Mouse (Mus musculus) left cerebral cortex, adult 9 months (tissue): Measurements from ENCODE around the gene Foxp1.

Source experiments
- DNase-seq, 2 experiments: peaks; one replicate each; pipeline ENCODE4 v3.0.0; 2022; ENCODE audit warnings: low spot score in 2 of 2

The Foxp1 gene

DNA sequence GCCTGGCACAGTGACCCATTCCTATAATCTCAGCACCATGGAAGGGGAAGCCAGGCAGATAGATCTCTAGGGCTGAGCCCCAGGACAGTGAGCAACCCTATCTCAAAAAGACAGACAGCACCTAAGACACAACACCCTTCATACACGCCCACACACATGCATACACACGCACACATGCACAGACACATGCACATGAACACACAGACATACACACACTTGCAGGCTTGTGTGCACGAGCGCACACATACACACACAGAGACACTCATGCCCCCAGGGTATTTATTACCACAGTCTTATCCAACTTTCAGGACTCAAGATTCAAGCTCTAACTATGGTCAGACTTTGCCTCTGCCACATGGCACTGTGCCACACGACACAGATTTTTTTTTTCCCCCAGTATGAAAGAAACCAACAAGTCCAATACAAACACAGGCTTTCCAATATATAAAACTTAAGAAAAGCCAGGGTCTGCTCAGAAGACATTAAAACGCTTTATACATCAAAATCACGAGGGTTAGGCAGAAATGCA, 38.3 kb downstream of the Foxp1 start:
- no peak for DNase-seq

DNA sequence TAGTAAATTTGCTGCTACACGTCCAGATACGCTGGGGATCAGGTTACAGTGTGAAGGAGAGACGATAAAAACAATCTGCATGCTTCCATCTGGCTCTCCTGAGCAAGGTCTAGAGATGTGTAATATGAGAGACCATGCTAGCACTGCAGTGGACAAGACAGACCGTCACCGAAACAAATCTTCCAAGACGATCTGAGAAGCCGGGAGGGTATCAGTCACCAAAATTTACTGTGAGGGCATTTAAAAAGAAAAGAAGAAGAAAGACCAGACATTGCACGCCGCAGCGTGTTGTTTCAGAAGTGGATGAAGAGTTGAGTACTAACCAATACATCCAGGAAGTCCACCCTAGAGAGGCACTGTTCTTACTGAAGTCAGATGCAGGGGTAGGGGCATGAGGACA, 39.0 kb downstream of the Foxp1 start:
- no peak for DNase-seq

DNA sequence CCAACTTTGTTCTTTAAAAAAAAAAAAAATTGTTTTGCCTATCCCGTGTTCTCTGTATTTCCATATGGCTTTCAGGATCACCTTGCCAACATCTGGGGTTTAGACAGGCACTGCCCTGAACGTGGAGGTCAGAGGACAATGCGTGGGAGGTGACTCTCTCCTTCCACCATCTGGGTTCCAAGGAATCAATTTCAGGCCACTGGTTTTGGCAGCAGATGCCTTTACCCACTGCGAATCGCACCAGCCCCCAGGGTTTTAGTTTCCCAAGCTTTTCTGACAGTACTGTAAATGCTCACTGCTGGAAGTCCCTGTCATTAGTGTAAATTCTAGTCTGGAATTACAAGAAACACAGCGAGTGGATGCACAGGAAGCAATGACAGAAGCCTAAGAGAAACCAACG, 41.0 kb downstream of the Foxp1 start:
- DNase-seq = no peak

DNA sequence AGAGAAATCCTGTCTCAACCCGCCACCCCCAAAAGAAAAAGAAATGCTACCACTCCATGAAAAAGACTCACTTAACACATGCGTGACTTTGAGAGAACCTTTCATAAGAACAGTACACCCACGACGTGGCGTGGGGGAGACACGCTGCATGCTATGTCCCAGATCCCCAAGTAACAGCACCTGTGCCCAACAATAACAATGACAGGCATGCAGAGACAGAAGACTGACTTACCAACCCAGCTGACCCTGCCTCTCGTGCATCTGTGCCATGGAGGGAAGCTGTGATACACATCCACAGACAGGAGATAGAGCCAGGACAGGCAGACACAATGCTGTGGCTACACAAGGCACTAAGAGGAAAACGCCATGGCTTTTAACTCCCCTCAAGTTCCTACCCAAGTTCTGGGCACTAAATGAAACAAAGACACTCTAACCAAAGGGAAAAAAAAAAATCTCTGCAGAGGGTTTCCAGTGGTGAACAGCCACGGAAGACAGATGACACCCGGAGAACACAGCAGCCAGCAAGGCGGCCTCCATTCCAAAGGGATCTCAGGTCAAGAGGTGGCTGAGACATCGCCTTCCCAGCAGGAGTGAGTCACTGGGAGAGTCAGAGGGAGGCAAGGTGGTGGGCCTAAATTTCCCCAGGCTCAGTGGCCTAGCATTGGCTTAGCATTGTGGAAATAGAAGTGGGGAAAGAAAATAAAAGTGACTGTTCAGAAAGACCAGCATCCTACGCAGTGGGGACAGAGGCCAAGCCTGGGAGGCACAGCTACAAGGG, 43.5 kb downstream of the Foxp1 start:
- DNase-seq = no peak

DNA sequence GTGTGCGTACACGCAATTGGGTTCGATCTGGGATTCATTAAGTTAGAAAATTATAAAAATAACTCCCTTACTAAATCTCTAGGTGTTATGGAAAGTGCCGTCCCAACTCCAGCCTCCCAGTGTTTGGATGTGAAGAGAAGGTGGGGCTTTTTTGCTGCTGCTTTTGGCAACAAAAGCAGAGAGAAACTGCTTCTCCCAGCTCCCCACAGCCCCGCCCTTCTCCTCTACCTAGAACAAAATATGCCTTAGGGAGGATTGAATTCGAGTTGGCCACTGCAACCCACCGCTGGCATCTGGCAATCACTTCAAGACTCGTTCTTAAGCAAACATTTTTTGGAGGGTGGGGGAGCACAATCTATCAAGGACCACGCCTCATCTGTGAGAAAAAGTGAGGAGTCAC, 47.5 kb downstream of the Foxp1 start:
- no peak for DNase-seq

DNA sequence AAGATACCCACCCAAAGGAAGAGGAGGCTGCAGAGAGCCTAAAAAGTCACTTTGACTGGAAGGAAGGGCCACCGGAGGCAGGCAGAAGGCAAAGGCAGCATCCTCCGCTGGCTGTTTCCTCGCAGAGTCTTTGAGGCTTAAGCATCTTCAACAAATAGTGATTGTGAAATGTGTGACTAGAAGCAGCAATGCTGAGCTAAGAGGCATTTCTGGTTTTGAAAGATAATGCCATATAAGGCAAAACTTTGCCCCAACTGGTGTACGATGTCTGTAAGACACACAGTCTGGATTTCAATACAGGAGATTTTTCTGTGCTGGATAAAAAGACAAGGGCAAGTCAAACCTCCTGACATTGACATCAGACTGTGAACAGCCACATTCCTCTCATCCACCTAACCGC, 51.6 kb downstream of the Foxp1 start:
- no peak for DNase-seq

DNA sequence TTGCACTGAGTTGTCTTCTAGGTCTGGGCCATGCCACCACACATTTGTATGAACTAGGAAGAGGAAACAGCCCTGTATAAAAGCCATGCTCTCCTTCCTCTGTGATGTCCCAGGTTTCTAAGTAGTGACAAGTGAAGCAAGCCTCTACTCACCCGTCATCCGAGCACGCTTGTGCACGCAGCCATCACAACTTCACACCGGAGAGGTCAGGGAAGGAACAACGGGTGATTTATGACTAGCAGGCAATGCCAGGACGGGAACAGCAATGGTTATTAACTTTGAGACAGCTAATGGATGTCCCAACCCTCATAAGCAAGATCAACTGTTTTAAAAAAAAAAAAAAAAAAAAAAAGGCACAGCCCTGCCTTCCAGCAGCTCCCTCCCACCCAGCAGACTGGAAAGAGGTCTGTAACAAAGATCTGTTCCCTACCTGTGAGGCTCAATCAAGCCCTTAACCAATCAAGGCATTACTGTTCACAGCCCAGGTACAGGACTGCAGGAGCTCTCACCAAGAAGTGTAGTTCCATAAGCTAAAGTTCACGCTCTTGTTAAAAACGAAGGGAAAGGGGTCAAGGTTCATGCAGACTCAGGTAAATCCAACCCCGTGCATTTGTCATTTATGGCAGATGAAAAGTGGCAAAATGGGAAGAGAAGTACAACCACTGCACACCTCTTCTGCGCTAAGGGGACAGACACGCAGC, 53.2 kb downstream of the Foxp1 start:
- DNase-seq = no peak

DNA sequence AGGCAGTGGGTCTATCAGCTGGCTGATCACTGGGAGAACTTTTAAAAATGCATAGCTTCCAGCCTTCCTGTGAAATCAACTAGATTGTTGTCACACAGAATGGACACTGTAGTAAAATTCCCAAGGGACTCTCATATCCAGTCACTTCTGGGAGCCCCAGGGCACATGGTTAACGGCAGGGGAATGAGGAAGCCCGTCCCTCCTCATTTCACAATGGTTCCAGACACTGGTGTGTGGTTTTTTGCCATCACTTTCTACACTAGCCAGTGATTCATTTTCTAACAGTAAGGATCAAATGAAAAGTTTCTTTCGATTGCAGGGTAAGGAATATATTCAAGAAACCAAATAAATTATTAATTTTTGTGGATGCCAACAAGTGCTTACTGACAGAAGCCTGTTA, 54.7 kb downstream of the Foxp1 start:
- no peak for DNase-seq

DNA sequence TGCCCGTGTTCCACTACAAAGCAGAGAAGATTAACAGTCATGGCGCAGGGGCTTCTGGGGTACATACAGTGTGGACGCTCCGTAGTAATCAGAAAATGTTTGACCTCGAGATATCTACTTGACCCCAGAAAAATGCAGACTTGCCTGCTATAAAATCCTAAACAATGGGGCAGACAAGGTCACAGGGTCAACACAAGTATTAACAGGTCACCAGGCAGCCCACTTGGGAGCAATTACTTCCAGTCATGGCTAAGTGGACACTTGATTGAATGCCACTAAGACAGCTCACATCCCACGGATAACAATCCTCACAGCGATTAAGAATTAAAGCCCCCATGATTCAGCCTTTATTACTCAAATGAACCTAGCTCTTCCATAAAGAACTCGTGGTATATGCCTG, 55.4 kb downstream of the Foxp1 start:
- DNase-seq = no peak

DNA sequence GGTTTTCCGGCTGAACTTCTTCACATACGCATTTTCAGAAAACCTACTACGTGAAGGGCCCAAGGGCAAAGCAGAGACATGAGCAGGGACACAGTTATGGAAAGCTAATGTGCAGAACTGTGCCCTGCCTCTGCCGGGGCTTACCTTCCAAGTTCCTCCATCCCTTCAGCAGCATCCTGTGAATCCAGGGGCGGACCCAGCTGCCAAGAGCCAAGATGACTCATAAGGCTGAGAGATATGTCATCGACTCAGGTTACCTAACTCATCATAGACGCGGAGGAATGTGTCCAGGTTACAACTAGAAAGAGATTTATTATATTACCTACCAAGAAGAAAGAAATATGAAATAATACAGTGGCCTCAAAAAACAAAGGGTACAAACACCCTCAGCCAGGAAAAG, 56.2 kb downstream of the Foxp1 start:
- DNase-seq = peak in 1 of 2 experiments; percentile 31

DNA sequence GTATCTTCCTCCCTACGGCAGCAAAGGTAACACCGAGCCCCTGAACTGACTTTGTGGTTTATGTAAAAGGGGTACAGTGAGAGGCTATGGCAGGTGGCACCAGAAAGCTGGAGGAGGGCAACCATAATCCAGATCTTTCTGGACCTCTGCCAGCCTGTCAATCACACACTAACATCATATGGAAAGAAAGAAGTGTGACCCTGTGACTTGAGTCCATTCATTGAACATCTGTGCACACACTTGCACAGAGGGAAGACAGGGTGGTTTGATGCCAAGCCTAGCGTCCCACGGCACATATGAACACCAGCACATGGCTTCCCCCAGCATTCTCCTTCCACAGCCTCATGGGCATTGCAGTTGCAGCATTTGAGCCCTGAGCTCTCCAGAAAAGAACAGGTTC, 58.1 kb downstream of the Foxp1 start:
- DNase-seq = no peak

DNA sequence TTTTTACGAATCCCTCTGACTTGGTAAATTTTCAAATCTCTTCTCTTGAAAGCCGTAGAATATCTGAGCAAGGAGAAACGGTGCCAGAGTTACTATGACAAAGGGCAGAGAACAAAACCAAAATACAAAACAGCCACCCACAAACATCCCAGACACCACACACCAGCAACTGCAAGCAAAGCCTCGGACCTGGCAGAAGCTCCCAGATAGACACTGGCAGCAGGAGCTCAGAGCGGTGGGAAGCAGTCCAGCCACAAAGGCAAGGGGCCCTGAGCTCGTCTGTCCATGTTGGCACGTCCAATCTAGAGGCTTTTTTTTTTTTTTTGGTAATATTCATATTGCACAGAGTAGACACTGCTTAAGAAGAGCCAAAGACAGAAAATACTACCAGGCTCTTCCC, 58.6 kb downstream of the Foxp1 start:
- no peak for DNase-seq

DNA sequence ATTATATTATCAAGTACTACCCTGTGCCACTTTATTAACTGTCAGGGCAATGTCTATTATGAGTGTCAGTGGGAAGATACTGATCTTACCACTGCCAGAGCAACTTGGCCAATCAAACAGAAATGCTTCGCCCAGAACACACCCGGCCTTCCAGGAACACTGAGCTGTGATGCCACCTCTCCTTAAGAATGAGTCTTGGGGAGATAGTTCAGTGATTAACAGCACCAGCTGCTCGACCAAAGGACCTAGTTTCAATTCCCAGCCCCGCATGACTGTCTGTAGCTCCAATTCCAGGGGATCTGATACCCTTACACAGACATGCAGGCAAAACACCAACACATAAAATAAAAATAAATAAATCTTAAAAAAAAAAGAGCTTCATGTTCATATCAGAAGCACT, 63.7 kb downstream of the Foxp1 start:
- DNase-seq = no peak

DNA sequence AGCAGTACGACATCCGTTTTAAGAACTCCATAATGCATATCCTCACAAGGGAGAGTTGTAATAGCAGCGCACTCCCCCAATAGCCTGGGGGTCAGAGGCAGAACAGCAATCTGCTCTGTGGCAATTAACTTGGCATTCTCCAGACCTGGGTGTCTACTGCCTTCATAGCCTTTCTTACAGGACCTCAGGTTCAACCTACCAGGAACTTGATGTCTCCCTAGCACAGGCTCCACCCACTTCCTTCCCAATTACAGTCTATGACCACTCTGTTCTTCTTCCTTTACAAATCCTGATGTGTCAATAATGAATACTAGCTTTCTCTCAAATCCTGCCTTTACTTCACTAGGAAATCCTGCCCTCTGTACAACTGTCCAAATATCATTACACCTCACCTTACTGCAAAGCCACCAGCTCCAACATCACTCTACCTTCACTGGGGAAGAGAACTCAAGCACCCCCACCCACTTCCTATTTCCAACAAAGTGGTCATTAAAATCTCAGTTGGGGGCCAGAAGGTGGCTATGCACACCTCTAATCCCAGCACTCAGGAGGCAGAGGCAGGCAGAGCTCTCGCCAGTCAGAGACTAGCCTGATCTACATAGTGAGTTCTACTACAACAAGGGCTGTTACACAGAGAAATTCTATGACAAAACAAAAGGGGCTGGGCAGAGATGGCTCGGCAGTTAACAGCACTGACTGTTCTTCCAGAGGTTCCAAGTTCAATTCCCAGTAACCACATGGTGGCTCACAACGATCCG, 68.6 kb downstream of the Foxp1 start:
- no peak for DNase-seq

DNA sequence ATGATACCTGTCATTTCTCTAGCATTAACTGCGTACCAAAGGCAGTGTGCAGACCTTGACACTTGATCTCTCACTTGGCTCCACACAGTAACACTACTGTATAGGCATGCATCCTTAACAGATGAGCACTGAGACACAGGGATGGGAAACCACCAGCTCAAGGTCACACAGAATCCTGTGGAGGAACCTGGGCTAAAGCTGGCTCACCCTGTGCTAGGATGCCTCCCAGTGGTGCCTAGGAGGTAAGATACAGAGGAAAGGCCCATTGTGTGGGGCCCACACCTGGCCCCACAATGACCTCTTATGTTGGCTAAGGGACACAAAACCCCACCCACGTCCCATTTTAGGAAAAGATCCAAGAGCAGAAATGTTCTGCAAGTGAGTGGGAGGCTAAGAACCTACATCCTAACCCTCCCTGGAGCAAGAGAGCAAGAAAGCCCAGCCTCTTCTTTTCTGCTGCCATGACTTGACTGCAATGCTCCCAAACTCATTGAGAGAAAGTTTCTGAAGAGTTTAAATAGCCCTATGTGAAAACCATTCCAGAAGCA, 69.8 kb downstream of the Foxp1 start:
- DNase-seq = no peak

DNA sequence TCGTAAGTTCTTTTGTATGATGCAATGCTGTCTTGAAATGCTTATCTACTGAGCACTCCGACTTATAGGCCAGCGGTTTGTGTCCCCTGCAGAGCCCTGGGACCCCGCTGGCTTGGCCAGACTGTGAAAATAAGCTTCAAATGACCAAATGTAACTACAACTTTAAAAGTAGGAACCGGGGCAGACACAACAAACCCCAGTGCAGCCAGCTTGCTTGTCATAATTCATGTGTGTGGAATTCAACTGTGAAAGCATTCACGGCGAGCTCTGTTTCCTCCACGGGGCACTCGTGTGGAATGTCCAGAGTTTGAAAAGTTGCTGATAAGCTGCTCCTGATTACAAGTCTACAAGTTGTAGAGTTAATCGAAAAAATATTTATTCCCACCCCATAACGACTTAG, 71.0 kb downstream of the Foxp1 start:
- DNase-seq = no peak

DNA sequence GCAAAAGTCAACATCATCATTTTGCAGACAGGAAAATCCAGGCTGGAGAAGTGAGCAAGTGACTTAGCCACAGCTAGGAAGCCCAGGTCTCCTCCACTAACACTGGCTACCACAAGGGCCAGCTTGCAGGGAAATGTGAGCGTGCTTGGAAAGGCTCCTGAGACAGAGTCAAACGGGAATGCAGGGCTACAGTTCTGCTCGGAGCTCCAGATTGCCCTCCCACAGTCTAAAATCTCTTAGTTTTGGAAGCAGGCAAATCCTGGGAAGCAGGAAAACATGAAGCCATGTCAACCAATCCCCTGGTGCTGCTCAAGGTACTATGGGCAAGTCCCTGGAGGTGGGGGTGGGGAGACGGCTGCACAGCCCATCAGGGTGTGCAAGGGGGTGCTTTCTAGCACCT, 75.1 kb downstream of the Foxp1 start:
- no peak for DNase-seq

DNA sequence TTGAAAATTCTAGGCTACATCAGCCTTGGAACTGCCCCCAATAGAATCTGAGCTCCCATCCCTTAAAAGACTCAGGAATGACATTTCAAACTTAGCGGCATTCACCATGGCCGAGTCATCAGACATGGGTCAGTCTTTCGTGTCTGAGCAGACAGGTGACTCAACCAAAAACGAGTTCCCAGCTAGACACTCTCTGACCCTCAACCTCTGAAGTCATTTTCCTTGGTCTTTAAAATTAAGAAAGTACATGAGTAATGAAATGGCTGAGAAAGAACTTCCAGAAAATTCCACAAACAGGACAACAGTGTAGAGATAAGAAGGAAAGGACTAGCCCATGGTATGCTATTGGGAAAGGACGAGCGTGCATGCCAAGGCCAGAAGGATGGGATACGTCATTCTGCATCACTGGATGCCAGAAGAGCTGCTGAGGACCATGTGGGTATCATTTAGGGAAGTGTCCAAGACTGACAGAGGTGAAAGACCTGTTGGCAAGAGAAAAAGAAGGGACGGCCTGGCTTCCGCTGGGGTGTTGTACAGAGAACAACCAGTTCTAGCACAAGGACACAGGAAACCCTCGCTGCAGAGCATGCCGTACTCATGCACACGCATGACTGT, 75.6 kb downstream of the Foxp1 start:
- DNase-seq = no peak

DNA sequence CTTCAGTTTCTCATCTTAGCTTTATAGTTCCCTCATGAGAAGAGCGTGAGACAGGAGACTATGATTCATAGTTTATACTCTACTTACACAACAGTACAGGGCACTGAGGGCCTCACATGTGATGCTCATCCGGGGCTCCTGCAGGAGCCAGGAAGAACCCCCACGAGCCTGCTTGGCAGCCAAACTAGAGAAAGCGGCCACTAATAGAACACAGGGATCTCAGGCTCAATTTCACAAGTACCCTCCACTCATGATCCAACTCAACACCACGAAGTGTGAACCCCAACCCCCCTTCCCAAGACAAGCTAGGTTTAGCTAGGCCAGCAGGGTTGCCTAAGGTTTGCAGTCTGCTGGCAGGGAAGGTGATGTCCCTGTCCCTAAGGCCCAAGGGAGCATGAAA, 79.1 kb downstream of the Foxp1 start:
- no peak for DNase-seq

DNA sequence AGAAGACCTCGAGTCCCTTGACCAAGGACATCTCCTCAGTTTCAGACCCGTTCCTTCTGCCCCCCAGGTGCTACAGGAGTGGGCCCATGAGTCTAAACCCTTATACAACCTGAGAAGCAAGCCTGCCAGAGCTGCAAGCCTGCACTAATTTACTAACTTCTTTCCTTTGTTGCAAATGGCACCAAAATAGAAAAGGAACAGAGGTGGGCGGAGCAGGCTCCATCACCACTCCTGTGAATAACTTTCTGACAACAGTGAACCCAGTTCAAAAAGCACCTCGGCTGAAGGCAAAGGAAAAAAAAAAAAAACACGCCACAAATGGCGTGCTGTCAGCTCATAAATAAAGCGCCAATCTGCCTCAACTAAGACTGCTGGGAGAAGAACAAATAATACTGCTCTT, 81.4 kb downstream of the Foxp1 start:
- DNase-seq = peak; percentile 58 to 59

DNA sequence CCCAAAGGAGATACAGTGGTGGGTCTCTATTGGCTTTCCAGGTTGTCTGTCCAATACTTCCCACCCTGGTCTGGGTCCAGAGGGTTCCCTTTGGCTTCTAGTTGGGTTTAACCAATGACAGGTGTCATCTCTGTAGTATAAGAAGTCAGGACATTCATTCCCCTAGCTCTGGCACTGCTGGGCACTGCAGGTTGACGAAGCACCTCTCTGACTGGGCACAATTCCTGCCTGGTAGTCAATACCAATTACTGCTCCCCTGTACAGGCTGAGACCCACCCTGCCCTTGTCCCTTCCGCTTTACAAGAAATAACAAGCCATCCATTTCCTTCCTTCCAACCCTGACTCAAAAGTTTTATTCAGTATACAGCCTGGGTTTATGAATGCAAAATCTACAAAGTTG, 81.9 kb downstream of the Foxp1 start:
- DNase-seq = no peak

DNA sequence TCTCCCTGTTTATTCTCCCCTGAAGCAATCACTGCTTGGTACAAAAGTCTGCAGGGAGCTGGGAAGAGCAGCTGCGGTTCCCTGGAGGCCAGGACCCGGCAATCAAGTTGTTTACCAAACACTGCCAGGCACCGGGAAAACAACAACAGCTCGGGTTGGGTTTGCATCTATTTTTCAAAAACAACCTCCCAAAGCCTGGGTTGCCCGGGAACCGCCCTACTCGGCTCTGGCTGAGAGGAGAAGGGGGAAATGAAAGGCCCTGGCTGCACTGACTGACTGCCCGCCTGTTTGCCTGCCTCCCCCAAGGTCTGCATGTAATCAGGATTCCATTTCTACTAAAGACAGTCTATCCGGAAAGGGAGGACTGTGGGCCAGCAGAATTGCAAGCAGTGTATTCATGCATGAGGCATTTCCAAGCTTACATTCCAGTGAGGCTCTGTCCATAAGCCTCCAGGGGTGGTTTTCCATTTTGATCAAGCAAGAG, 82.6 kb downstream of the Foxp1 start:
- no peak for DNase-seq
